Mouse (Mus musculus) layer of hippocampus, adult 9-10 months (tissue): ENCODE results near the gene Fam107a.
A peak's percentile ranks its signal among the peaks of the same experiment; 100 is the strongest.
"Not testable (repeated sequence)": the region's sequence is repeated elsewhere in the genome, so short reads cannot be mapped to it uniquely, and the experiment has no call there.

Source experiments
- DNase-seq: peaks from one replicate; pipeline ENCODE4 v3.0.0; 2022; ENCODE audit warnings: low spot score

The Fam107a gene

GRCm38 (mm10) chr14:8316366-8317193, 1.2 kb downstream of the Fam107a start:
- no peak for DNase-seq

- DNase-seq: no peak
These were observed 2.7 kb downstream of the Fam107a start for GRCm38 (mm10) chr14:8315169-8315568.

GRCm38 (mm10) chr14:8314536-8314935, 3.3 kb downstream of the Fam107a start:
- DNase-seq: no peak

GRCm38 (mm10) chr14:8313877-8314276, 3.9 kb downstream of the Fam107a start:
- no peak for DNase-seq

GRCm38 (mm10) chr14:8309621-8310141, 8.1 kb downstream of the Fam107a start:
- peak; percentile 32 for DNase-seq

GRCm38 (mm10) chr14:8308650-8309049, 9.2 kb downstream of the Fam107a start:
- DNase-seq: no peak

GRCm38 (mm10) chr14:8306884-8307283, 10.9 kb downstream of the Fam107a start:
- DNase-seq: no peak

- DNase-seq: no peak
These were observed 12.8 kb downstream of the Fam107a start for GRCm38 (mm10) chr14:8305014-8305413.

GRCm38 (mm10) chr14:8304082-8304481, 13.7 kb downstream of the Fam107a start:
- DNase-seq: no peak

- no peak for DNase-seq
These were observed 15.1 kb downstream of the Fam107a start for GRCm38 (mm10) chr14:8302687-8303086.

- DNase-seq: peak; percentile 46
These were observed 17.5 kb downstream of the Fam107a start for GRCm38 (mm10) chr14:8300281-8300680.

- DNase-seq: no peak
These were observed 19.9 kb downstream of the Fam107a start for GRCm38 (mm10) chr14:8297889-8298293.

- DNase-seq: no peak
These were observed 23.6 kb downstream of the Fam107a start for GRCm38 (mm10) chr14:8294257-8294656.

- DNase-seq: peak; percentile 73
These were observed 31.2 kb downstream of the Fam107a start for GRCm38 (mm10) chr14:8286595-8286994.

- no peak for DNase-seq
These were observed 34.0 kb downstream of the Fam107a start for GRCm38 (mm10) chr14:8283784-8284183.

GRCm38 (mm10) chr14:8271281-8271680, 46.5 kb downstream of the Fam107a start:
- DNase-seq: not testable (repeated sequence)

GRCm38 (mm10) chr14:8264378-8264777, 53.4 kb downstream of the Fam107a start:
- DNase-seq: no peak

- DNase-seq: no peak
These were observed 55.6 kb downstream of the Fam107a start for GRCm38 (mm10) chr14:8262242-8262641.

- no peak for DNase-seq
These were observed 57.6 kb downstream of the Fam107a start for GRCm38 (mm10) chr14:8260214-8260613.

GRCm38 (mm10) chr14:8259166-8259565, 58.7 kb downstream of the Fam107a start, which contains the start of gene Acox2:
Acox2 (minus strand) TSS chr14:8259353.
- DNase-seq: no peak

GRCm38 (mm10) chr14:8258752-8259151, 59.1 kb downstream of the Fam107a start:
- no peak for DNase-seq

- no peak for DNase-seq
These were observed 59.5 kb downstream of the Fam107a start for GRCm38 (mm10) chr14:8258335-8258627.

GRCm38 (mm10) chr14:8257521-8258334, 60.1 kb downstream of the Fam107a start:
- DNase-seq: no peak
